Mouse (Mus musculus): ENCODE measurements around the gene Zfp69.

DNA sequence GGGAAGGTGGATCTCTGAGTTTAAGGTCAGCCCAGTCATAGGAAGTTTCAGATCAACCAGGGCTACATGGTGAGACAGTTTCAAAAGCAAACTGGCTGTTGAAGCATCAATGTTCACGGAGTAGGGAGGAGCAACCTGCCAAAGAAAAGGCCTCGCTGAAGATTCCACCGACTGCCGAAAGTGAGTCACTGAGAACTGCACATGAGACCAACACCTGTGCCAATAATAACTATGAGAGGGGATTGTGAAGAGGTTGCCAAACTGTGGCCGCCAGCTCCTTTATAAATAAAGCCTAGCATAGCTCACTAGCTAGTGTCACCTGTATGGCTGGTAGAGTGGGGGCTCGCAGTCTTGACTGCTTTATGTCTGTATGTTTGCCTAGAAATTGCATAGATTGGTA, 40.4 kb downstream of the Zfp69 start:
- TF ChIP-seq CTCF (IDR thresholded peaks at IDR 0.05) (no peak), POLR2A (IDR thresholded peaks at IDR 0.05; ENCODE audit: insufficient read depth, low read depth, low read length) (no peak), EP300 (IDR thresholded peaks at IDR 0.05; ENCODE audit: insufficient read depth, low read depth, low read length) (no peak)

Data from heart, adult 2 months (tissue).